Mouse (Mus musculus) T-helper 2 cell (primary cell): ENCODE measurements around the gene Arhgap17.

Source experiments
- in situ Hi-C: fragments of 300-600 bp; cut with MboI, MseI; formaldehyde crosslinking; loops from one replicate; pipeline ENCODE4 v1.15.1; 2025; ENCODE audit warnings: high pct_unique_total_duplicates

Gene Arhgap17

DNA sequence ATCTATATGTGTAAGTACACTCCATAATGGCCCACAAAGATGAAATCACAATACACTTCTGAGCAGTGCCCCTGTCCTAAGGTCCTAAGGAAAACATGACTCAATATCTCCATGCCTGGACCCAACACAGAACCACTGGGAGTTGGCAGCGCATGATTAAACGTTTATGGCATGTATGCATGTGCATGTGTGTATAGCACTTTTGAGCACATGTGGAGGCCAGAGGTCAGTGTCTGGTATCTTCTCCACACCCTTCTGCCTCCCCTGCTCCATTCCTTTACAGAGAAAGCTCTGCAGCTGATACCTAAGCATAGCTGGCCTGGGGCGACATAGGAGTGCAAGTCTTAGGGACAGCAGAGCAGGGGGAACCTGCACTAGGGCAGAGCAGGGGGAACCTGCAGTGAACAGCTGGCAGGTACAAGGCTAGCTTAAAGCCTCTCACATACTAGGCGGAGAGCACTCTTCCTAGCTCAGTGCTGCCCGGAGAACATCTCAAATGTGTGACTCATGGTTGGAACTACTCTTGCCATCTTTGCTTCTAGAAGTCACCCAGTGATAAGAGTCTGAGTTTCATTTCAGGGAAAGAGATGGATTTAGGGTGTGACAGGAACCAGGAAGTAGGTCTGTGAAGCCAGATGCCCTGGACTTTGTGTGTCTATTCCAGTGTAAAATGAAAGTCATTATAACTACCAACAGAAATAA is 25.5 kb downstream of the Arhgap17 start:
- in situ Hi-C loops: no loop called here

DNA sequence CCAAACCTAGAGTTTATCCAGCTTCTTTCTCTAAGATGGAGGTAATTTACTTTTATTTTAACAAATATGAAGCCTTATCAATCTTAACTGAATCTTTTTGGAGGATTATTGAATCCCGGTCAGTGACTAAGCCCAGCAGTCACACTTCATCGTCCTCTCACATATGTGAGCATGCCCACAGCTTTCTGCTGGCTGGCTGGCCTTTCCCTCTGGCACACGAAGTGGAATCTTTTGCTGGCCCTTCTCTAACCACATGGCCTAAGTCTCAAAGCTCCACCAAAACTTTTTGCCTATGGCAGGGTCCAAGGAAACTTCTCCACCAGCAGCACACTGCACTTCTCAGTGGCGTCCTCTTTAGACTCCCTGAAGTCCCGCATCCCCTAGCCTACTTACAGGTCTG is 27.8 kb downstream of the Arhgap17 start:
- in situ Hi-C loops: no loop called here

DNA sequence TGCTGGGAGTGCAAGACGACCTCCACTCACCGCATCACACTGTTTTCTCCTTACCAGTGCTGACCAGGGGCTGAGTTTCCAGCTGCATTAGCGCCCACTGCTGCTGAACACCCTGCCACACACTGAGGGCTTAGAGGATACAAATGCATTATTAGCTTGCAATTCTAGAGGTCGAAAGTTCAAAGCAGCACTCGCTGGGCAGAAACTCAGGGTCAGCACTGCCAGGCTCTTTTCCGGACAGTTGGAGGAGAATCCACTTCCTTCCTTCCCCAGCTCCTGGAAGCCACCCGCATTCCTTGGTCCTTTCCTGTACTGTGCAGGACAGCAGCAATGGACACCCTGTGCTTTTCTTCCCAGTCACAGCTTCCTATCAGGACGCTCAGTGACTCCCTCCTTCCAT is 31.4 kb downstream of the Arhgap17 start:
- in situ Hi-C loops: no loop called here

DNA sequence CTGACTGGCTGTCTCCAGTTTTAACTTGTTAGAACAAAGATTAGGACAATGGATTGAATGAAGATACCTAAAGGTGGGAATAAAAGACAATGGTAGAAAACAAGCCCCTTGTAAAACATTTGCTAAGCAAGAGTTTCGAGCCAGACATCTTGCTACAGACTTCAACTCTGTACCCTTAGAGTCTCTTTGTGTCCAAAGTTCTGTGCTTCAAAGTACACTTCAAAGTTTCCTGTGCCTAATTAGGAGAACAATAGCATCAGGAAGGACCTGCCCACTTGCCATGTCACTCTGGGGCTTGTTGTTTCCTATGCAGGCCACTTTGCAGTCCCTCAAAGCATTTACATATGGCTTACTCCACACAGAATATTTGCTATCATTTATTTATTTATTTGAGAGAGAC is 33.4 kb downstream of the Arhgap17 start:
- in situ Hi-C loops: no loop called here

DNA sequence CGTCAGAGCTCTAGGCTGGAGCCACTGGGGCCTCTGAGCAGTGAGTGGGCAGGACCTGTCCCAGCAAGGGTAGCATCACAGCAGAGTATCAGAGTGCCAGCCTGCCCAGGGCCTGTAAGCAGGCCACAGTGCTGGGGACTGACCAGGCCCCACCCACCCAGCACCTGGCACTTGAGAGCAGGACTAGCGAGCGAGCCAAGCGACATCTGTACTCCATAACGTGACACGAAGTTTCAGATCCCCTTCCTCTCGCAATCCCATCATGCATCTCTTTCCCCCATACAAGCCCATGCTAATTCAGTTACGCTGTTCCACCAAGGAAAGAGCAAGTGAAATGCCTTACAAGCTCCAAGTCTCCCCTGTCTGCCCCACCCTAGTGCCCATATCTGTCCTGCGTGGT is 39.2 kb downstream of the Arhgap17 start:
- in situ Hi-C loops: no loop called here

DNA sequence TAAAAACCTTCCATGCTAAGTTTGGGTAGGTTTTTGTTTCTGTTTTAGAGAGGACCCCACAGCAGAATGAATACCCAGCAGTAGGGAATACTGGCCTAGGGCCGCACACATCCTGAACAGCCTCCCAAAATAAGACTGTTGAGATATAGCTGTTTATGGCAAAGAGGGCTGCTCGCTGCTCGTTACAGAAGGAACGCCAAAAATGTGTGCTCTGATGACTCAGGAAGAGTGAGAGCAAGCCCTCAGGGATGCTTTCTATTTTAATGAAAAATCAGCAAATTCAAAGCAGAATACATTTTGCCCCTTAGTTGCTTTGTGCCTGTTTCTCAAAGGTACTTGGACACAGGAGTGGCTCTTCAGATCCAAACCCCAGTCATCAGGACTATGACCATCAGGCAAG is 41.8 kb downstream of the Arhgap17 start:
- in situ Hi-C loops: no loop called here

DNA sequence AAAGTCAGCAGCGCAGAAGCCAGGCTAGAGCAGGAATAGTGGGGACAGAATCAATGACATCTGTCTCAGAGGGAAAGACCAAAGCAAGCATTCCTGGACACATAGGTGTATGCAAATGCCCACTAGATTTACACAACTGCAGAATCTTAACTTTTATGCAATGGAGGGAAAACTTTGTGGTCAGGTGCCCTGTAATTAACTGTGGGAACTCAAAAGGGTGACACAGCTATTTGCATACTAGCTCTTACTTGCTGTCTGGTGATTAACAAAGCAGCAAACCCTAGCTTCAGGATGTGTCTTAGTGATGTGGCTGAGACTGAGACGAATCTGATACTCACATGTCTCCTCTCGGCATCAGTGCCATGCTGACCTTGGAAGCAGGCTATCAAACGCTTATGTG is 42.8 kb downstream of the Arhgap17 start:
- in situ Hi-C loops: no loop called here

DNA sequence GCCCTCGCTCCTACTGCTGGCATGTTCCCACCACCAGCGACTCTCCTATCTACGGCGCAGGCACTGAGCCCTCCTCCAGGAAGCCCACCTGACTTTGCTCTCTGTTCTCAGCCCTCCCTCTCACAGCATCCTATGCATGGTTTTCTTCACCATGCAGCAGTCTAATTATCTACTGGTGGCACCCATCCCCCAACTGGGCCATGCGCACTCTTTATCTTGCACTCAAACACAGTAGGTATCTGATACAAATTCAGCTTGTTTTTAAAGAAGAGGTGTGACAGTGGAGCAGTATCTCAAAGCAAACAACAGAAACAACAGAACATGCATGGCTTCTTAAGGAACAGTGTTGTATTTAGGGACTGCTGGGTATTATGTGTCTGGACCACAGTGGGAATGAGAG is 43.7 kb downstream of the Arhgap17 start:
- in situ Hi-C loops: no loop called here

DNA sequence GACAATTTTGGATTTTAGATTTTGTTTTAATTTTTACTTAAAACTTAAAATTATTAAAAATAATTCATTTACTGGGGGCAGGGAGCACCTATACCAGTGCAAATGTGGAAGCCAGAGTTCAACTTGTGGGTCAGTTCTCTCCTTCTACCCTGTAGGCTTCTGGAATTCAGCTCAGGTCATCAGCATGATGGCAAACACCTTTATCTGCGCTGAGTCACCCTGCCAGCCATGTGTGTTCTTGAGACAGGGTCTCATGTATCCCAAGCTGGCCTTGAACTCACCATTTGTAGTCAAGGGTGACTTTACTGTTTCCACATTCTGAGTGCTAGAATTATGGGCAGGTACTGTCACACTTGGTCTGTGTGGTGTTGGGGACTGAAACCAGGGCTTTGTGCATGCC is 45.6 kb downstream of the Arhgap17 start:
- in situ Hi-C loops: no loop called here

DNA sequence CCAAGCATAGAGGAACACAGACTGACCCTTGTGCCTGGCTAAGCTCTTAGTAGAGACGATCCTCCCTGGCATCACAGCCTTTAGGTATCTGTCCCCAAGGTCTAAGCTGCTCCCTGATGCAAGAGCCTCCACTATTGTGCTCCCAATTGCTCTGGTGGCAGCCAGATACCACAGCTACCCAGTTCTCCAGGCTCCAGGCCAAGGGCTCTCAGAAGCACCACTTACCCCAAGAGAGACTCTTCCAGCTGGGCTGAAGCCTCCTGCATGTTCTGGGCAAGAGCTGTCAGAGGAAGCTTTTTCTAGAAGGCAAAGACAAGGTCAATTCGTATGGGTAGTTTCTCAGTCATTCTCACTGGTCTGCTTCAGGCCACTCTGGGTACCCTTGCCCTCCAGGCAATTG is 46.3 kb downstream of the Arhgap17 start:
- in situ Hi-C loops: no loop called here

DNA sequence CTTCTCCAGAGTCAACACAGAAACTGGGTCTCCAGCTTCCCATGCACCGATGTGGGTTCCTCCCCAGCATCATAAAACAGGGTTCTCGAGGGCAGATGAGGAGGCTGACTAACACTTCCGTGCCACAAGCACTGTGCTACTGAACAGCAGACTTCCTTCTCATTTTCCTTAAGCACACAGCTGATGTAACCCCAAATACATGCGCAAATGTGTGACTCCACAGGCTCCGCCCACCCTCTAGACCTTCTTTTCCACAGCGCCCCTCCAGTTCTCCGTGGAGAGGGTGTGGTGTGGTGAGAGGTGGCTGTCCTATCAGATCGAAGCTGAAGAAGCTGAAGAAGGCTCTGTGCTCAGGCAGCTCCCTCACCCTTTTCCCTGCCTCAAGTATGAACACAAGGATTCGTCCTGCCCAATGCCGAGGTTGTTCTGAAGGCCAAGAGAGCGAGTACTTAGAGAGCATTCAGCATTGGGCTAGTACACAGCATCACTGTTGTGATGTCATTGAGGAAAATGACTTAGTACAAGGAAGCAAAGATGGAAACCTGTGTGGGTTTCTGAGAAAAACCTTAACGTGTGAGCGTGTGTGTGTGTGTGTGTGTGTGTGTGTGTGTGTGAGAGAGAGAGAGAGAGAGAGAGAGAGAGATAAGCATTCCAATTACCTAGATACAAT is 47.1 kb downstream of the Arhgap17 start:
- in situ Hi-C loops: no loop called here

DNA sequence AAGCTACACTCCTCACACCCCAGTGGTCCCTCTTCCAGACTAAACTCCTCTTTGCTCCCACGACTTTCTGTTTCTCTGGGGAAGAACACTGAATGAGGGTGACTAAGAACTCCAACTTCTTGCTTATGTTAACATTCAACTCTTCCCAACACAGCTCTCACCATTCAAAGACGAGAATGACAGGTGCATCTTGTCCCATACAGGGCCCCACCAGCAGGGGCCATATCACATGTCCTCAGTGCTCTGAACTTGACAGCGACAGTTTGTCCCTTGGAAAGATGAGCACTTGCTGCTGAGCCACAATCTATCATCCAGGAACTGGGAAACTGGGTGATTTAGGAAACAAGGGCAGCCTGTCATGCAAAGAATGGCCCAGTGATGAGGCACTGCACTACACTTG is 57.0 kb downstream of the Arhgap17 start:
- in situ Hi-C loops: no loop called here

DNA sequence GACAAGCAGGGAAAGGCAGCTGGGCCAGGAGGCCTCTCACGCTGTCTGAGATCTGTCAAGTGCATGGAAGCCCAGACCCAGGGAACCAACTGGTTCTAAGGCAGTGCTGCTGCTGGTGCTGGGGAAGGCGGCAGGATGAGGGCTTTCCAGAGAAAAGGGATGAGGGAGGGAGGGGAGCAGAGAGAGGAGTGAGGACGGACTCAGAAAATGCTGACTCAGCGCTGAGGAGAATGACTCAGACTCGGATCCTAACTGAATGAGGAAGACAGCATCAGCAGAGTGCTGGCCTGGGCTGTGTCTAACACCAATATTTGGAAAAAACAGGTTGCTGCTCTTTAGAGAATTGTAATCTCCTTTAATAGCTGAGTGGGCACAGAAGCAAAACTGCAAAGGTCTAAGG is 57.9 kb downstream of the Arhgap17 start:
- in situ Hi-C loops: no loop called here

DNA sequence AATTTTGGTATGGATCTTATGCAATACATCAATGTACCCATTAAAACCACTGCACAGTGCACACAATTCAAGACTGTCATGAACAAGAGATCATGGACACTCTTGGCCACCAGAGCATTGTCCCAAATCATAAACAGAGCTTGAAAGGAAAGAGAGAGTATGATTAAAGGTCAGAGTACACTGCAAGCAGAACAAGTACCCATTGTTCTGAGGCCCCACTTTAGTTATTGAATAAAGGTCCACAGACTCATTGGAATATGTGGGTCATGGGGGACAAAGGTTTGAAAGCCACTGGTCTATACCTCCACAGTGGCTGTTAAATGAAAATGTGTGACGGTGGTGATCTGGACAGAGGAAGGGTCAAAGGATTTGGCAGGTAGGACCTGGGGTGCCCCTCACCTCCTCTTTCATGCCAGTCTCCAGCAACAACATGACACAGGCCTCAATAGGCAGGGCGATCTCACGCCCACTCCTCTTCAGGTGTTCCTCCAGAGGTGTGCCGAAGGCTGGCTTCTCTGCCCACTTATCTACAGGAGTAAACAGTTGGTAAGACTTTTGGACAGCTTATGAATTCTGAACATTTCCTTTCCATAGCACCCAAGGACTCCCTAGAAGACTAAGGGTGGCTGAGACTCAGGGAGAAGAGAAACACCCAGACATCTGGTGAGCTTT is 61.7 kb downstream of the Arhgap17 start:
- in situ Hi-C loops: no loop called here

DNA sequence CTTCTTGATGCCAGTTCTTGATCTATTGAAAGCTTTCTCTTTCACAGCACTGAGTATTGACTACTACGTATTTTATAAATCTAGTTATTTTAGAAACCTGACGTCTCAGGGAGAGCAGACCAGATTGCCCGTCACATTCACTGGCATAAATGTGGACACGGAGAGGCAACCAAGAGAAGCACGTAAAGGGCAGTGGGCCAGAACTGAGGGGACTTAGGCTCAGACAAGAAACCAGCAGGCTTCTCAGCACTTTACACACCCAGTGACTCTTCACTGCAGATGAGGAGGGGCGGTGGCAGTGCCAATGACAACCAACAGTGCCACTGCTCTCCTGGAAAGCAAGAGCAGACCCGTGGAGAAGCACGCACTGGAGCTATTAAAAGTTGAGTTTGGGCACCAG is 62.5 kb downstream of the Arhgap17 start:
- in situ Hi-C loops: no loop called here

DNA sequence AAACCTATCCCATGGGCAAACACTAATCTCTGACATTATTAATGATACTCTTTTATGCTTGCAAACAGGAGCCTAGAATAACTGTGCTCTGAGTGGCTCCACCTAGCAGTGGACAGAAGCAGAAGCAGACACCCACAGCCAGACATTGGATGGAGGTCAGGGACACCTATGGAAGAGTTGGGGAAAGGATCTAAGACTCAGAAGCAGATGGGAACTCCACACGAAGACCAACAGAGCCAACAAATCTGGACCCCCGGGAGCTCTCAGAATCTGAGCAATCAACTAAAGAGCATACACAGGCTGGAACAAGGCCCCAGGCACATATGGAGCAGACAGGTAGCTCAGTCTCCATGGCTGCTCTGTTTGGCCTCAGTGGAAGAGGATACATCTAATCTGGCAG is 64.3 kb downstream of the Arhgap17 start:
- in situ Hi-C loops: no loop called here

DNA sequence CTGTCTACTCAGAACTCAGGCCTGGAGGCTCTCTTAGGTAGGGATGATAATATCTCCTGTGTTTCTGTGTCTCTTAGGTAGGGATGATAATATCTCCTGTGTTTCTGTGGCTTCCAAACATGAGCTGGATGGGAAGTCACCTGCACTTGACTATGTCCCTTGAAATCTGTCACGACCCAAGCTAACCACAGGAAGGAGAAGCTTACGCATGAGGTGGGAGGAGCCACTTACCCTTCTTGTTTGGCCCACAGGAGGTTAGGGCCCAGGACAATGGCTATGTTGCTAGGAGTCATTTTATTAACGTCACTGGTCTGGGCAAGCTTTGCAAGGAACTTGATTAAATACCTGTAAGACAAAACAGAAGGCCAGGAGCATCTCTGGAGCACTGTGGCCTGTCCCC is 69.5 kb downstream of the Arhgap17 start:
- in situ Hi-C loops: no loop called here

DNA sequence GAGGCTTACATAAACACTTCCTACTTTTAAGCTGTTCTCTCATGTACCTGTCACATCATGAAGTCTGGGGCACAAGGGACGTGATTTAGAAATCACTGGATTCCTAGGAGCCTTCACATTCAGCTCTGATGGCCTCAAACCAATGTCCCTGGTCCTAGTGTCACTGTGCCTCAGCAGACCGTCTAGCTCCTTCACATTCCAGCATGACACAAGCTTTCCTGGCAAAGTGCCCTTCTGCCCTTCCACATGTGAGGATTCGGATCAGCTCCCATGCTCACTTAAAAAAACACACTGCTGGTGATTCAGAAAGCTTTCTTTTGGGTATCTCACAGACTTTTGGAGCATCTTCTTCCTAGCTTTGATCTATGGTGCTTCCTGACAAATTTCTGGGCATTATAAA is 71.5 kb downstream of the Arhgap17 start:
- in situ Hi-C loops: no loop called here

DNA sequence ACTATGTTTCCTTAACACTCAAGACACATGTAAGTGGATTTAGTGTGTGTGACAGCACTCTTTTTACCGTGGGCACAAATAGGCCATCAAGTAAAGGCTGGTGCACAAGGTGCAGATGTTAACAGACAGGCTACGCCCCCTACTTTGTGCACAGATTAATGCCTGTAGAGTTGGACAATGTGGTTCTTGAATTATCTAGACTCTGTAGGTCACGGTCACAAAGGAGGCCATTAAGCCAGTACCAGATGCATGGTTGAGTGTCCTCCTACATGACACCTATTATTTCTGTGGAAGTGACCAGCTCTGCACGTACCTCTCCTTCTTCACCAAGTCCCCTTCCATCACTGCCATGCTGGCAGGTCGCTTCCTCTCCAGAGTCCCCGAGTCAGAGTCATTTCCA is 73.6 kb downstream of the Arhgap17 start:
- in situ Hi-C loops: no loop called here

DNA sequence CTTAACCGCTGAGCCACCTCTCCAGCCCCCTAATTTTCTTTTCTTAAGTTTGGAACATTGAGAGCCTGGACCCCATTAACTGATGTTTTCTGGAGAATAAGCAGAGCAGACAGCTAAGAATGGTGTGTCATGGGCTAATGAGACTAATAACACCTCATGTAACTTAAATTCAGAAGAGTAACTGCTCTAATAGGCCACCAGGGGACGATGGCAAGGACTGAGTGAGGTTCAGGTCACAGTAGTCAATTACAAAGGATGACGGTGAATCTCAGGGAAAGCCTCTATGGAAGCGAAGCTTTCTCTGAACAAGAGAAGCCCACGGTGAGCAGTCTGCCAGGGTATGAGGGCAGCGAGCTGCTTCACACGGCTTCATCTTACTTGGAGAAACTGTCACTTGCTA is 74.3 kb downstream of the Arhgap17 start:
- in situ Hi-C loops: no loop called here

DNA sequence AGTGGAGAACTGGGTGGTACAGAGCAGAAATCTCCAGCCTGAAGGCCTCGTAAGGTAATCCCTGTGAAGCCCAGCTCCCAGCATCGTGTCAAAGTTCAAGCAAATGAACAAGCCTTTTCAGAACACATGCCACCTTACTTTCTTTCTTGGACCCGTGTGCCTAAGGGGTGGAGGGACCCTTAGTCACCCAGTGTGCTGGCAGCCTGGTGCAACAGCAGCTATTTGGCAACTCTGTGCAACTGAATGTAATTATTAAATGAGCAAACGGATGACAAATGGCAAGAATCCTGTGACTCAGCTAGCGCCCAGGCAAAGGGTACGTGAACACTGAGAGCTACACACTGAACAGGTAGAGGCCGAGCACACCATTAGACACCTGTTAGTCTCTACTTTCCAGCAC is 75.8 kb downstream of the Arhgap17 start:
- in situ Hi-C loops: no loop called here

DNA sequence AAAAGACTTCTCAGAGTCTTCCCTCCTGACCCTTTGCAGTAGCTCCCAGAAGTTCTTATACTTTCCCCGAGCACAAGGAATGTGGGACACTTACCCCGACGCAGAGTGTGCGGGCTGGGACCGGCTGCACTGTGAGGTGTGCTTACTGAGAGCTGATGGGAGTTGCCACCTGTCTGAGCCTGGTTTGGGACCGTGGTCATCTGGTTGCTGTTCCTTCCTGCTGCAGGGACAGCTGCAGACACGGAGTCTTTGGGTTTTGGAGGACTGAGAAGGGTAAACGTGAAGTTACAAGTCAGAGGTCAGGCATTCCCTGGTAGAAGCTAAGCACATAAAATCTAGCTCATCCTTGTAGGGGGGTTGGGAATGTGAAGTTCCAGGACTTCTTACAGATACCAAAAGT is 77.8 kb downstream of the Arhgap17 start:
- in situ Hi-C loops: no loop called here

DNA sequence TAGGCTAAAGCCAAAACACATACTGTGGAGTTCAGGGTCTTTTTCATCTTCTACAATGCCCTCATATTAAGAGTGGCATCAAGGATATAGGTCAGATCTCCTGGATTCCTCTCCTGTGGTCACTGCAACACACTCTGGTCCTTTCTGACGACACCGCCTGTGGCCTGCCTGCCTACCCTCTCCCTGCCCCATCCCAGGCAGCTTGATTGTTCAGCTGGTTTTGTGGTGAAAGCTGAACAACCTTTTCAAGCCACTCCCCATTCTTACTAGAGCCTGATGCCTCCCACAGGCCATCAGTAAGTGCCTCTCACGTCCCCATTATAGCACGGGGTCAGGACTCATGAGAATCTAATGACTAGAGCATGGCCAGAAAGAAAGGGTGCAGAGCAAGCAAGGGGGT is 80.5 kb downstream of the Arhgap17 start:
- in situ Hi-C loops: no loop called here
